Mouse (Mus musculus) ZHBTc4 (cell line): ENCODE results near the gene Vtn.
"Not testable (repeated sequence)": the region's sequence is repeated elsewhere in the genome, so short reads cannot be mapped to it uniquely, and the experiment has no call there.

Experiments
- DNase-seq: peaks from one replicate; pipeline ENCODE4 v3.0.0-alpha.2; 2011; ENCODE audit warnings: low read depth, low spot score

Vtn gene

GRCm38 (mm10) chr11:78531515-78531914, 32.6 kb downstream of the Vtn start:
- DNase-seq: not testable (repeated sequence)

- DNase-seq: peak; percentile 22
These were observed 35.6 kb downstream of the Vtn start for GRCm38 (mm10) chr11:78534516-78534915.

- DNase-seq: peak; percentile 82
These were observed 36.6 kb downstream of the Vtn start for GRCm38 (mm10) chr11:78535376-78536079.

GRCm38 (mm10) chr11:78536080-78536689, 37.3 kb downstream of the Vtn start, which contains the start of the genes Tnfaip1 and Ift20:
Gene Tnfaip1, minus strand, starts transcription at chr11:78536332.
Gene Ift20, plus strand, starts transcription at chr11:78536361.
- DNase-seq: peak; percentile 100

GRCm38 (mm10) chr11:78536690-78537084, 37.8 kb downstream of the Vtn start:
- DNase-seq: no peak

GRCm38 (mm10) chr11:78540358-78540757, 41.5 kb downstream of the Vtn start:
- no peak for DNase-seq

- DNase-seq: peak; percentile 26
These were observed 45.7 kb downstream of the Vtn start for GRCm38 (mm10) chr11:78544449-78545111.

GRCm38 (mm10) chr11:78545181-78545580, 46.3 kb downstream of the Vtn start:
- no peak for DNase-seq

- DNase-seq: no peak
These were observed 49.0 kb downstream of the Vtn start for GRCm38 (mm10) chr11:78547718-78548460.

GRCm38 (mm10) chr11:78549491-78549987, 50.6 kb downstream of the Vtn start:
- no peak for DNase-seq

GRCm38 (mm10) chr11:78550168-78551058, 51.5 kb downstream of the Vtn start, which contains the start of gene Tmem97:
Gene Tmem97, minus strand, starts transcription at chr11:78550777.
- peak; percentile 99 for DNase-seq

- no peak for DNase-seq
These were observed 52.1 kb downstream of the Vtn start for GRCm38 (mm10) chr11:78551059-78551398.
